Mouse (Mus musculus): ENCODE results near the gene Sox13. TPM values are rescaled to one million over a fixed set of nuclear protein-coding genes. Genes with fewer than 3 reads are reported as not detected.
A peak's percentile ranks its signal among the peaks of the same experiment; 100 is the strongest.

Gene Sox13
- polyA plus RNA-seq, 1 experiment from 2014 or later, result 19.2 TPM

DNA sequence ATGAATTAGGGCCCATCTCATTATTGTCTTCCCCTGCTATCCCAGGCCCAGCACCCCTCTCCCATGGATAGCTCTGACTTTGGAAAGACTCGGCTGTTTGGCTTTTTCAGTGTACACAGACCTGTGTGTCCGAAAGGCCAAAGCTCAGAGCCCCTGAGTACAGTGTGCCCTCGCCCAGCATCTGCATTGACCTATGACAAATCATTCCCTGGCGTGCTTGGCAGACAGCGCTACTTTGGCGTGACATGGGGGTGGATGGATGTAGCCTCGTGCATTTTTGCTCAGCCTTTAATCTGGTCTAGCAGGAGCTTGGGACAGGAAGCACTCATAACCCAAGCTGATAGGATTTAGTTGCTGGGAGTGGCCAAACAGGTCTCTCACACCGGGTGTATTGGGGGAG, 52.1 kb downstream of the Sox13 start:
- Histone ChIP-seq H3K4me3 (no peak overlapping the region), H3K4me2 (replicated peaks) (no peak overlapping the region), H3K4me1 (peaks cover 20% of the 10 kb centered on the region), H3K27me3 (no peaks in the 10 kb centered on the region), H3K36me3 (no peaks in the 10 kb centered on the region), H3K27ac (no peak overlapping the region), H3K9me3 (replicated peaks) (no peaks in the 10 kb centered on the region), H3K9ac (no peak overlapping the region)
- ATAC-seq (ENCODE audit: low FRiP score), result no peak
- 66% methylated on average over 8 of the region's 8 CpGs for WGBS

DNA sequence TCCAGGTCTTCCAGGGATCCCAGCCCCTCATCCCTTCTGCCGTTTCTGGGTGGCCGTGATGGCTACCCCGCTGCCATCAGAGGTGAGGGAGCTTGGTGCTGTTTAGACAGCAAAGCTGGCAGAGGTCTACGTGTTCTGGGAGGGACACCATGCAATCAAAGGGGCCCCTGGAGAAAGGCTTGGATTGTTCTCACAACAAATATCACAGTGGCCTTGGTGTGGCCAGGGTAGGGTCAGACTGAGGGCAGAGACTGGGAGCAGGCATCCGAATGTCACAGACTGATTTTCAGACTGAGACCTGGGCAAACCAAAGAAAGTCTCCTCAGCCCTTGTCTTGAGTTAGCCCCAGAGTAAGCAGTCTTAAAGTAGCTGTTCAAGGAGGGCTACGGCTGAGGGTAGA, 52.7 kb downstream of the Sox13 start:
- Histone ChIP-seq H3K9me3 (replicated peaks) (no peaks in the 10 kb centered on the region), H3K4me3 (no peak overlapping the region), H3K27ac (no peak overlapping the region), H3K36me3 (no peaks in the 10 kb centered on the region), H3K27me3 (0 out of 2 replicates have a peak, but pooled peaks cover 5% of the 10 kb centered on the region), H3K9ac (no peak overlapping the region), H3K4me2 (replicated peaks) (no peak overlapping the region), H3K4me1 (peaks cover 23% of the 10 kb centered on the region)
- 88% methylated on average over 6 of the region's 6 CpGs for WGBS
- no peak for ATAC-seq (ENCODE audit: low FRiP score)

DNA sequence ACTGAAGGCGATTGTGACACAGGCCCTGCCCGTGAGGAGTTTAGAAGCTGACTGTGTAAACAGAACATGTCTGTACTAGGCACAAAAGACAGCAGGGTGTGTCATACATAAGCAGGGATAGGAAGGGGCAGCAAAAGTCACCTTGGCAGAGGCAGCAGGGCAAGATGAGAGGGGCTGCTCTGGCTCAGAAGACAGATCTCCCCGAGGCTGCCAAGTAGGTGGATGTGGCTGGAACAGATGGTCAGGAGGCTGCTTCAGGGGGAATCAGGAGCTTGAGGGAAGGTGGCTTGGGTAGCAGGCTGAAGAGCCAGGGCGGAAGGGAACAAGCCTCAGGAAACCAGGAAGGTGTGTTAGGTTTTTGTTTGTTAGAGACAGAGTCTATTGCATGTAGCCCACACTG, 53.8 kb downstream of the Sox13 start:
- ATAC-seq (ENCODE audit: low FRiP score), result no peak
- H3K4me1 ChIP-seq, result peaks cover 20% of the 10 kb centered on the region
- peaks cover 15% of the 10 kb centered on the region for H3K27me3 ChIP-seq
- H3K36me3 ChIP-seq, result no peaks in the 10 kb centered on the region
- H3K9ac ChIP-seq, result no peak overlapping the region
- H3K9me3 ChIP-seq (replicated peaks), result no peaks in the 10 kb centered on the region
- H3K27ac ChIP-seq, result no peak overlapping the region
- no peak overlapping the region for H3K4me2 ChIP-seq (replicated peaks)
- H3K4me3 ChIP-seq, result no peak overlapping the region
- 76% methylated on average over 4 of the region's 4 CpGs for WGBS

DNA sequence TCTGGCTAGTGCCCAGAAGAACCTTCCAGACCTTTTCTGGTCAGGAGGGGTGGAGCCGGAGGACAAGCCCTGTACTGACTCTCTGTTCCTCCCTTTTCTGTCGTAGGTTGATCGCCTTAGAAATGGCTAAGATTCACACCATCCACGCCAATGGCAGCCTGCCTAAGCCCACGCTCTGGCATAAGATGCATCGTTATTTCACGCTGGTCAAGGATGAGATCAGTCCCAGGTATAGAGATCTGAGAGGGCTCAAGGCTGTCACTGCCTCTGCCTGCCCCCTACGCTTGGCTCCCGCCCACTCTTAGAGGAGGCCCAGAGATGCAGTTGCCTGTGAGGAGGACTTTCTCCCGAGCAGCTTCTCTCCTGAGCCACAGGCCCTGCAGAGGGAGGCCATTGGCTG, 55.5 kb downstream of the Sox13 start:
- WGBS, result 60% methylated on average over 10 of the region's 10 CpGs
- Histone ChIP-seq H3K9me3 (replicated peaks) (no peaks in the 10 kb centered on the region), H3K4me2 (replicated peaks) (no peak overlapping the region), H3K4me1 (peaks cover 31% of the 10 kb centered on the region), H3K4me3 (no peak overlapping the region), H3K27me3 (peaks cover 32% of the 10 kb centered on the region), H3K36me3 (no peaks in the 10 kb centered on the region), H3K9ac (no peak overlapping the region; the same call in 1 of the 2 replicates), H3K27ac (no peak overlapping the region)
- no peak for ATAC-seq (ENCODE audit: low FRiP score)

DNA sequence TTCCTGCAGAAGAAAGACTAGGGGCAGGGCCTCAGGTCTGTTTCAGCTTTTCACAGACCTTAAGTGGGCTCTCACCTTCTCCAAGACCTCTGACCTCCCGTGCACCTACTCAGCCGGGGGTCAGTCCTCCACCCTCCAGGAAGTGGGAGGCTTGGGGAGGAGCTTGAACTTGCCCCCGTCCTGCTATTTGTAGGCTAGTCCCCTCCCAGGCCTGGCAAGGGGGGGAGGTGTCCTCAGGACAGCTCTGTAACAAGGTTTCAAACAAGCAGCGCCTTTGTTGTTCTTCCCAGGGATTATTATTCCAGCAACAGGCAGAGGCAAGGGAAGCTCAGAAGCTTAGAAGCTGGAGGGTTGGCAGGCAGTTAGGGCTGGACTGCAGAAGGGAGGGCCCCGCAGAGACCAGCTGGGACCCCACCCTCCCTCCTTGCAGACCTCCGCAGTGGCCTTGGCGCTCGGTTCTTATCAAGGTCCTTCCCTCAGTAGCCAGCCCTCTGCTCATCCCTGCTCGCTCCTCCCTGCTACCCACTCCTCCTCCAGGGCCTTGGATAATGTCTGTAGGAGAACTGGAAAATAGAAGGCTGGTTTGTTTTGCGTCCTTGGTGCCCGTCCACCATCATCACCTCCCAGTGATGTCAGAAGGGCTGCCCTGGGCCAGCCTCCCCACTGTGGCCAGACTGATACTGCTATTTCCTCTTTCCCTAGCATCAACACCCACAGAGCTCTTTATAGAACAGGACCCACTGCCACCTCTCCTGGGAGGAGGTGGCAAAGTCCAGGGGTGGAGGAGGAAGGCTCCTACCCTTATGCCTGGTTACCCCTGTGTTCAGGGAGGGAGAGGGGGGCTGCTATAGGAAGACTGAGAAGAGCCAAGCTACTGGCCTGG, 56.3 kb downstream of the Sox13 start:
- no peak overlapping the region for H3K4me3 ChIP-seq
- H3K4me2 ChIP-seq (replicated peaks), result no peak overlapping the region
- no peaks in the 10 kb centered on the region for H3K36me3 ChIP-seq

DNA sequence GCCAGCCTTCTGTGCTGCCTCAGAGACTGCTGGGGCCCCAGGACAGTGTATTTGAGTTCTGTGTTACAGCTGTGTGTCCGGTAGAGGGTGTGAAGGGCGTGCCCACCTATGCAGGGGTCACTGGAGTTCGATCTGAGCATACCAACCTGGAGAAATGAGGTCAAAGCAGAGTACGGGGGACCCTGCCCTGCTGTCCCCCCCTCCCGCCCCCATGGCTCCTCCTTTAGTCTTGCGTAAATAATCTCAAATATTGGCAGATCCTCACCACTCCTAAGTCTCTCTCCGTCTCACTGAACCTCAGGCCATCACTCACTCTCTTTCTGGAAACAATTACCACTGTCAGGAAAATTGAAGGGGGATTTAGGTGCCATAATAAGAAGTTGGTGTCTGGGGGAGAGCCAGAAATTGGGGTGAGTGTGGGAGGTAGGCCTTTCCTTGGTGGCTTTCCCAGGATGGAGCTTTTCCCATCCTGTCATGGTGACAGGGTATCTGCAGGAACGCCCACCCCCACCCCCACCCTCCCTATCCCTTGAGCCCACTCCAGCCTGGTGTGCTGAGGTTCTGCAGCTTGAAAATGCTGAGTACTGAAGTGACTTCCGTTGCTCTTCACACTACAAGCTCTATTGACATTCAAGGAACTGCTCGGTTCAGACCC, 57.1 kb downstream of the Sox13 start:
- ATAC-seq (ENCODE audit: low FRiP score), result no peak
- no peaks in the 10 kb centered on the region for H3K9me3 ChIP-seq (replicated peaks)
- no peak overlapping the region for H3K4me2 ChIP-seq (replicated peaks)
- peaks cover 31% of the 10 kb centered on the region for H3K4me1 ChIP-seq
- H3K27me3 ChIP-seq, result peaks cover 32% of the 10 kb centered on the region
- no peaks in the 10 kb centered on the region for H3K36me3 ChIP-seq
- no peak overlapping the region for H3K4me3 ChIP-seq
- 44% methylated on average over 10 of the region's 10 CpGs for WGBS
- no peak overlapping the region for H3K9ac ChIP-seq
- no peak overlapping the region for H3K27ac ChIP-seq

More for the DNA sequence above, 56.3 kb downstream of the Sox13 start:
- Histone ChIP-seq H3K9me3 (replicated peaks) (no peaks in the 10 kb centered on the region), H3K27me3 (peaks cover 32% of the 10 kb centered on the region), H3K27ac (no peak overlapping the region), H3K9ac (no peak overlapping the region), H3K4me1 (peaks cover 31% of the 10 kb centered on the region)
- WGBS, result 8% methylated on average over 11 of the region's 11 CpGs
- no peak for ATAC-seq (ENCODE audit: low FRiP score)

DNA sequence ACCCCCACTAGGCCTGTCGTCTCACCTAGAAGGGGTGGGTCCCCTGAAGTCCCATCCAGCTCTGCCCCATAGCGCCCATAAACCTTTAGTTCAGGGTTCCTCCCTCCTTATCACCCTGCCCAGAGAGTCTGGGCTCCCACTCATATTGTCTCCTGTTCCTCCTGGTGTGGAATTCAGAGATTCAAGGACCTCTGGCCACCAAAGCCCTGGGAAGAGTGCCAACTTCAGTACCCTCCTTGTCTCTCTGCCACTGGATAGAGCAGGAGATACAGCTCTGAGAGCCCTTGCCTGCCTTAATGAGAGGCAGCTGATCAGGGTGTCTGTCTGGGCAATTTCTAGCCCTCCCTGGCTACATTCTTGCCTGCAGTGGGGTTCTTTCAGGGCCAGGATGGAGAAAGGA, 59.3 kb downstream of the Sox13 start:
- no peaks in the 10 kb centered on the region for H3K9me3 ChIP-seq (replicated peaks)
- H3K9ac ChIP-seq, result no peak overlapping the region
- H3K4me2 ChIP-seq (replicated peaks), result no peak overlapping the region
- H3K36me3 ChIP-seq, result no peaks in the 10 kb centered on the region
- H3K27me3 ChIP-seq, result peaks cover 37% of the 10 kb centered on the region
- no peak overlapping the region for H3K4me3 ChIP-seq
- no peak overlapping the region for H3K27ac ChIP-seq
- peaks cover 31% of the 10 kb centered on the region for H3K4me1 ChIP-seq
- ATAC-seq (ENCODE audit: low FRiP score), result no peak
- 41% methylated on average over 2 of the region's 2 CpGs for WGBS

DNA sequence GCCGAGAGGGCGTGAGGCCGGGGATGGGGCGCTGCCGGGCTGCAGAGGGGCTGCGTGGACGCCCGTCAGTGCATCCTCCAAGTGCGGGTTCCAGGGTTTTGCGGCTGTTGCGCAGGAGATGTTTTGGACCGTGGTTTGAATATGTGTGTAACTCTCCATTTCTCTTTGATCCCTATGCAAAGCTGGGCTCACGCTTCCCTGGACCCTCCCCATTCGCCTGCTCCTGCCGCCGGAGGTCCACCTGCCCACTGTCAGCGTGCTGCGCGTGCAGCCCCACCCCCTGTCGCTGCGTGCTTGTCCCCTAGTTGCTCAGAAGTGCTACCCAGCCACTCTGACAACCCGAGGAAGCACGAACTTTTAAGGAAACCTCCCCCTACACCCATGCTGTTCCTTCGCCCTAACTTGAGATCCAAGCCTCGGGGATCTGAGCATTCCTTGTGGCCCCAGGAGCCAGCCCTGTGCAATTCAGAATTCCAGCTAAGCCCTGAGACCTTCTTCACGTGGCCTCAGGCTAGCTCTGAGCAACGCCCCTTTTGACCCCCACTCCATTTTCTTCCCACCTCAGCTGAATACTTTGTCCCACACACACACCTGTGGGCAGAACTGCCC, 60.1 kb downstream of the Sox13 start:
- Histone ChIP-seq H3K4me1 (peaks cover 31% of the 10 kb centered on the region), H3K9ac (peak overlapping the region; percentile 77), H3K4me3 (peak overlapping the region; percentile 63), H3K27ac (peak overlapping the region; percentile 8; the same call in 1 of the 2 replicates), H3K4me2 (replicated peaks) (peak overlapping the region; percentile 89), H3K36me3 (no peaks in the 10 kb centered on the region), H3K9me3 (replicated peaks) (no peaks in the 10 kb centered on the region), H3K27me3 (peaks cover 39% of the 10 kb centered on the region)
- WGBS, result 3% methylated on average over 27 of the region's 27 CpGs
- ATAC-seq (ENCODE audit: low FRiP score), result peak; percentile 26; the same call in 1 of the 2 replicates

DNA sequence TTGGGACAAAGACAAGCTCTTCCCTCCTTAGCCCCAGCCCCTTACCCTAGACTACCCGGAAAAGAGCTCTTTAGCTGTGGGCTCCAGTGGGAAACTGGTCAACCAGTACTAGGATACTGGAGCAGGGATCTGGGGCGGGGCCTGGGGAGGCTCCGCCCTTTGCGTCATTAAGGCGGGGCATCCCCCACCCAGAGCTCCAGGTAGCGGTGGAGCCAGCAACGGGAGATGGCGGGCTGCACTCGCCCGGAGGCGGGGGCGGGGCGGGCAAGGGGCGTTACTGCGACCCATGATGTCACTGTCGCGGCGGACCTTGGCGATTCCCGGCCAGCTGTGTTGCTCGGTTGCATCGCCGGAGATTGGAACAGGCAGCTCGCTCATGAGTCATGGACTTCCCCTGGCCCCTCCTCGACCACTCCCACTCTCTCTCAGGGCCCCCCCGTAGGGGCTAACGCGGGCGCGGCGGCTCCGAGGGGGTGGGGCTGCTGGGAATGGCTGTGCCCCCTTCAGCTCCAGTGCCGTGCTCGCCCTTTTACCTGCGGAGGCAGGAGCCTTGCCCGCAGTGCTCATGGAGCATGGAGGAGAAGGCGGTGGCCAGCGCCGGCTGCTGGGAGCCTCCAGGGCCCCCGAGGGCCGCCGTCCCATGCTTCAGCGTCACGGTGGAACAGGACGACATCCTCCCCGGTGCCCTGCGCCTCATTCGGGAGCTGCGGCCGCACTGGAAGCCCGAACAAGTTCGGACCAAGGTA, 60.7 kb downstream of the Sox13 start, which contains the start of gene Etnk2:
Gene Etnk2, plus strand, starts transcription at position 297 of the 746 bp plus-strand sequence.
- under 1% methylated on average over 49 of the region's 52 CpGs for WGBS
- Histone ChIP-seq H3K4me3 (peak within 1 kb of the TSS; percentile 63), H3K27me3 (peaks cover 44% of the 10 kb centered on the region), H3K4me1 (peaks cover 27% of the 10 kb centered on the region), H3K36me3 (no peaks in the 10 kb centered on the region), H3K4me2 (replicated peaks) (peak within 1 kb of the TSS; percentile 89), H3K27ac (peak within 1 kb of the TSS; percentile 8; the same call in 1 of the 2 replicates), H3K9me3 (replicated peaks) (no peaks in the 10 kb centered on the region), H3K9ac (peak within 1 kb of the TSS; percentile 77)
- ATAC-seq (ENCODE audit: low FRiP score), result peak; percentile 75

DNA sequence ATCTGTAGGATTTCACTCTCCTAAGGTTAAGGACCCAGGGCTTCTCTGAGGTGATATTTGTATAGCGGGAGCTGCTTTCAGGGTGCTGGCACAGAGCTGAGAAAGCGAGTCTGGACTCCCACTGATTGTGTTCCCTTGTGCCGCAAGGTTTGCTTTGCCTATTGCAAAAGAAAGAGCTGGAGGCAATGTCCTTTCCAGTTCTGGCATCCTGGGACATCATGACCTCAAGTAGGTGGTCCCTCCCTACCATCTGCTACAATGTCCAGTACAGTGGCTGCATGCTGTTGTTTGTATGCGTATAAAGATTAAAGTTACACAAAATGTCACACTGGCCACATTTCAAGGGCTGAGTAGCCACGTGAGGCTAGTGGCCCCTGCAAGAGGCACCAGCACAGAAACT, 62.1 kb downstream of the Sox13 start:
- Histone ChIP-seq H3K36me3 (no peaks in the 10 kb centered on the region), H3K27me3 (peaks cover 51% of the 10 kb centered on the region)
- WGBS, result 85% methylated on average over 5 of the region's 5 CpGs

DNA sequence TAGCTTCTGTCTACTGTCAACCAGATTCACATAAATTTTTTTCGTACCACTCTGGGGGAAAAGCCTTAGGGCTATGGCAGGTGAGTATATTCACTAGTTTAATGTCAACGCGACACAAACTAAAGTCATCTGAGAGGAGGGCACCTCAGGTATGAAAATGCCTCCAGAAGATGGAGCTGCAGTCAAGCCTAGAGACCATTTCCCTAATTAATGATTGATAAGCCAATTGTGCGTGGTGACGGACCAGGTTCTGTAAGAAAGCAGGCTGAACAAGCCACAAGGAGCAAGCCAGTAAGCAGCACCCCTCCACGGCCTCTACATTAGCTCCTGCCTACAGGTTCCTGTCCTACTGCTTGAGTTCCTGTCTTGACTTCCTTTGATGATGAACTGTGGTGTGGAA, 63.2 kb downstream of the Sox13 start:
- H3K9me3 ChIP-seq (replicated peaks), result no peaks in the 10 kb centered on the region
- H3K4me2 ChIP-seq (replicated peaks), result no peak overlapping the region
- no peak overlapping the region for H3K27ac ChIP-seq
- no peak overlapping the region for H3K4me3 ChIP-seq
- H3K9ac ChIP-seq, result no peak overlapping the region
- no peak for ATAC-seq (ENCODE audit: low FRiP score)
- H3K4me1 ChIP-seq, result peaks cover 13% of the 10 kb centered on the region; the same call in 1 of the 2 replicates
- H3K36me3 ChIP-seq, result no peaks in the 10 kb centered on the region
- peaks cover 42% of the 10 kb centered on the region for H3K27me3 ChIP-seq
- WGBS, result 94% methylated on average over 6 of the region's 6 CpGs

More for the DNA sequence above, 62.1 kb downstream of the Sox13 start:
- no peak overlapping the region for H3K4me2 ChIP-seq (replicated peaks)
- H3K4me3 ChIP-seq, result no peak overlapping the region
- H3K4me1 ChIP-seq, result peaks cover 14% of the 10 kb centered on the region
- H3K9ac ChIP-seq, result no peak overlapping the region
- ATAC-seq (ENCODE audit: low FRiP score), result no peak
- H3K9me3 ChIP-seq (replicated peaks), result no peaks in the 10 kb centered on the region
- no peak overlapping the region for H3K27ac ChIP-seq

Data from hindbrain, embryonic 12.5 days (tissue).